Mouse (Mus musculus) adipose tissue, adult 10 weeks (tissue): ENCODE measurements around the gene Olfr476. TPM values are rescaled to one million over a fixed set of nuclear protein-coding genes. Genes with fewer than 3 reads are reported as not detected.

Experiments
- polyA plus RNA-seq: library from polyadenylated mRNA; stranded (reverse); fragments of 350-450 nt; fragmentation: Illumina TruSeq; extraction: RNeasy Lipid Tissue Mini Kit (QIAGEN cat#74804); gene quantifications from one replicate; pipeline ENCODE4 v1.2.3, GENCODE M21; 2014; ENCODE audit warnings: low read depth, low replicate concordance

Gene Olfr476
- not detected for polyA plus RNA-seq

DNA sequence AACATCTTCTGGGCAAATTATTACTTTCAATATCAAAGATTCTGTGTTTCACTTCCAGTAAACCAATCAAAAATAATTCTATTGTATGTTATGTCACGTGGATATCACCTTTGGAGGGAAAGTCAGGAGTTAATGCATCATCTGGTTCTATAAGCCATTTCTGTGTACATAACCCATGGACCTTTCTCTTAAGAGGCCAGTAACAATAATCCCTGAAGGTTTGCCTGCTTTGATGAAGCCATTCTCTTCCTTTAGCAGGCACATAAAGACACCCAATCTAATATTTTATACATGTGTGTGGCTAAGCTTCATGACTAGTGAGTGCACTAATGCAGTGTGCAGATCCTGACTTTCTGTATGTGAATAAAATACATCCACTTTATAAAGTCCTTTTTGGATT is at the start of gene Olfr476:
Gene Olfr476 (plus strand): TSS at position 301 of the 400 bp plus-strand sequence.

DNA sequence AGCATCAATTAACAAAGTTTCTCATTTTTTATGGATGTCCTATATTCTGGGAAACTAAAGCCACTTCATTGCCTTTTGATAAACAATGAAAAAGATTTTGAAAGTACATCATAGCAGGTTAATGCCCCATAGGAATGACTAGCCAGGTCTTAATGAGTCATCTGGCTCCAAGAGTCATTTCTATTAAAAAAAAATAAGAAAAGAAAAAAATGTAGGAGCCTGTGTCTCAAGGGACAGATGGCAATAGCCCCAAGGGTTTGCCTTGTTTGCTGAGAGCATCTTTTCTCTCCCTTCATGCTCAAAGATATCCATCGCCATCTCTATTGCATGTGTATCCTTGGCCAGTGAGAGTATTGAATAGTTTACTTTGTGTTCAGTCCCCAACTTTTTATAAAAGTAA is 34.5 kb upstream of the Olfr476 start, which contains the start of gene Olfr473:
Gene Olfr473 (plus strand): TSS at position 301 of the 400 bp plus-strand sequence.

DNA sequence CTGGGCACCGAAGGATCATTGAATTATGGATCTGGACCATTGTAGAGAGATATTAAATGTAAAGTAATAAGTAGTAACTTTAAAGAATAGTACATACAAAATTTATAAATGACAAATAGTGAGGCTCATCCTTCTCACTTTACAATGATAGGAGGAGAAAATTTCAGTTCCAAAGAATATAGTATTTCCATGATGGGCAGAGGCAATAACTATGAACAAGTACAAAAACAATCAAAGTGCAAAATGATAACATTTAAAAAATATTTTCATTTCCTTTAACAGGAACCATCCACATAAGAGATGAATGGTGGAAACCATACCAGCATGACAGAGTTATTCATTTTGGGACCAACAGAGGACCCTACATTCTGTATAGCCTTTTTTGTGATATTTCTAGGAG is 10.3 kb upstream of the Olfr476 start, which contains the start of gene Olfr474:
Gene Olfr474 (plus strand): TSS at position 301 of the 400 bp plus-strand sequence.

DNA sequence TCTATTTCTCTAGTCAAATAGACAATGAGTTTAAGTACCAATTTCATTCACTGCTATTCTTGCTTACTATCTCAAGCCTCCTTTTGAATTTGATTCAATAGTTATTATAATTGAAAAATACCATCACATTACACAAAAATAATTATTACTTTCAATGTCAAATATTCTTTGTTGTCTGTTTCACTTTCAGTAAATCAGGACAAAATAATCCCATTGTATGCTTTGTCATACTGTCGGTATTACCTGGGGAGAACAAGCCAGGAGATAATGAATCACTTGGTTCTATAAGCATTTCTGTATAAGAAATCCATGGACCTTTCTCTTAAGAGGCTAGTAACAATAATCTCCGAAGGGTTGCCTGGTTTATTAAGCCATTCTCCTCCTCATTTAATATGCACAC is 21.8 kb downstream of the Olfr476 start, which contains the start of gene Olfr477:
Gene Olfr477 (plus strand): TSS at position 301 of the 400 bp plus-strand sequence.

Other genes with a start within 250 kb of the Olfr476 start
- 10.8 TPM for gene Cyb5r2, start 206.8 kb upstream of the Olfr476 start, polyA plus RNA-seq
- 426 TPM for gene Ovch2, start 163.6 kb upstream of the Olfr476 start, polyA plus RNA-seq
- 0.94 TPM for gene Olfr467, start 152.5 kb upstream of the Olfr476 start, polyA plus RNA-seq
- not detected for gene Olfr469, start 139.3 kb upstream of the Olfr476 start, polyA plus RNA-seq
- gene Olfr470, start 117.3 kb upstream of the Olfr476 start, polyA plus RNA-seq = not detected
- gene Olfr472, start 66.9 kb upstream of the Olfr476 start, polyA plus RNA-seq = not detected
- not detected for gene Olfr473, start 34.4 kb upstream of the Olfr476 start, polyA plus RNA-seq
- not detected for gene Olfr474, start 10.2 kb upstream of the Olfr476 start, polyA plus RNA-seq
- not detected for gene Olfr477, start 21.9 kb downstream of the Olfr476 start, polyA plus RNA-seq
- not detected for gene Olfr478, start 69.2 kb downstream of the Olfr476 start, polyA plus RNA-seq
- gene Olfr479, start 85.9 kb downstream of the Olfr476 start, polyA plus RNA-seq = not detected
- not detected for gene Olfr480, start 102.5 kb downstream of the Olfr476 start, polyA plus RNA-seq
- not detected for gene Olfr481, start 115.1 kb downstream of the Olfr476 start, polyA plus RNA-seq
- not detected for gene Olfr482, start 132.8 kb downstream of the Olfr476 start, polyA plus RNA-seq
- gene Olfr483, start 136.0 kb downstream of the Olfr476 start, polyA plus RNA-seq = not detected
- gene Olfr484, start 162.6 kb downstream of the Olfr476 start, polyA plus RNA-seq = not detected
- not detected for gene Olfr485, start 195.1 kb downstream of the Olfr476 start, polyA plus RNA-seq
- not detected for gene Olfr486, start 207.9 kb downstream of the Olfr476 start, polyA plus RNA-seq
- not detected for gene Olfr487, start 249.8 kb downstream of the Olfr476 start, polyA plus RNA-seq